Mouse (Mus musculus) CD8-positive naive resting alpha-beta T cell, adult 57 days (primary cell): ENCODE results near the gene Mtrr. TPM values are rescaled to one million over a fixed set of nuclear protein-coding genes. Genes with fewer than 3 reads are reported as not detected.

Experiments
- total RNA-seq: library from RNA; stranded (reverse); gene quantifications from one replicate; pipeline ENCODE4 v1.2.4, GENCODE M21; 2023

Mtrr gene
- 28.0 TPM for total RNA-seq

GRCm38 (mm10) chr13:68581747-68582516 is at the start of gene Mtrr, which contains the start of gene Fastkd3:
Gene Mtrr, minus strand, starts transcription at chr13:68582149.
Gene Fastkd3, plus strand, starts transcription at chr13:68582234.

GRCm38 (mm10) chr13:68597199-68597598 is 15.2 kb upstream of the Mtrr start, which contains the start of gene 1700001L19Rik:
Gene 1700001L19Rik, plus strand, starts transcription at chr13:68597421.

Other genes starting within 250 kb of the Mtrr start
- gene Fastkd3, start 85 bp upstream of the Mtrr start, total RNA-seq = 13.2 TPM
- gene 1700001L19Rik, start 15.3 kb upstream of the Mtrr start, total RNA-seq = not detected